Mouse (Mus musculus): ENCODE data around the gene Pebp1. TPM values are rescaled to one million over a fixed set of nuclear protein-coding genes. Genes with fewer than 3 reads are reported as not detected.

Pebp1 gene
- total RNA-seq, 2 experiments from 2014 or later: 801 to 831 TPM

- DNase-seq (ENCODE audit: low spot score in 2 of 2): no peak
- intact Hi-C loops (cut with DNase I): no loop called here
These were observed 3.9 kb upstream of the Pebp1 start for GRCm38 (mm10) chr5:117291312-117291711.

GRCm38 (mm10) chr5:117290081-117290480 is 2.7 kb upstream of the Pebp1 start:
- intact Hi-C loops (cut with DNase I): no loop called here
- DNase-seq (ENCODE audit: low spot score in 2 of 2): no peak

GRCm38 (mm10) chr5:117289646-117290045 is 2.2 kb upstream of the Pebp1 start:
- intact Hi-C loops (cut with DNase I): loop anchor here (5.0 kb wide), 1 partner anchor 78 kb away; no protein-coding TSS in a partner anchor
- DNase-seq (ENCODE audit: low spot score in 2 of 2): no peak

GRCm38 (mm10) chr5:117286286-117286685 is 1.1 kb downstream of the Pebp1 start:
- intact Hi-C loops (cut with DNase I): loop anchor here (5.0 kb wide), 1 partner anchor 81 kb away; no protein-coding TSS in a partner anchor
- no peak for DNase-seq (ENCODE audit: low spot score in 2 of 2)

GRCm38 (mm10) chr5:117285266-117285665 is 2.2 kb downstream of the Pebp1 start:
- intact Hi-C loops (cut with DNase I): loop anchor here (5.0 kb wide), 1 partner anchor 82 kb away; no protein-coding TSS in a partner anchor

GRCm38 (mm10) chr5:117284682-117285081 is 2.7 kb downstream of the Pebp1 start:
- intact Hi-C loops (cut with DNase I): loop anchor here (5.0 kb wide), 1 partner anchor 83 kb away; no protein-coding TSS in a partner anchor
- no peak for DNase-seq (ENCODE audit: low spot score in 2 of 2)

More at GRCm38 (mm10) chr5:117285266-117285665, 2.2 kb downstream of the Pebp1 start:
- no peak for DNase-seq (ENCODE audit: low spot score in 2 of 2)

- DNase-seq (ENCODE audit: low spot score in 2 of 2): no peak
These were observed 3.4 kb downstream of the Pebp1 start for GRCm38 (mm10) chr5:117284029-117284428.

GRCm38 (mm10) chr5:117282360-117282759 is 5.1 kb downstream of the Pebp1 start:
- intact Hi-C loops (cut with DNase I): no loop called here

More at GRCm38 (mm10) chr5:117284029-117284428, 3.4 kb downstream of the Pebp1 start:
- intact Hi-C loops (cut with DNase I): no loop called here

GRCm38 (mm10) chr5:117281536-117281935 is 5.9 kb downstream of the Pebp1 start:
- intact Hi-C loops (cut with DNase I): no loop called here
- no peak for DNase-seq (ENCODE audit: low spot score in 2 of 2)

More at GRCm38 (mm10) chr5:117282360-117282759, 5.1 kb downstream of the Pebp1 start:
- no peak for DNase-seq (ENCODE audit: low spot score in 2 of 2)

- intact Hi-C loops (cut with DNase I): no loop called here
- DNase-seq (ENCODE audit: low spot score in 2 of 2): no peak
These were observed 7.8 kb downstream of the Pebp1 start for GRCm38 (mm10) chr5:117279669-117280050.

GRCm38 (mm10) chr5:117278809-117279668 is 8.4 kb downstream of the Pebp1 start:
- intact Hi-C loops (cut with DNase I): no loop called here
- DNase-seq (ENCODE audit: low spot score in 2 of 2): no peak

GRCm38 (mm10) chr5:117277784-117278183 is 9.6 kb downstream of the Pebp1 start:
- intact Hi-C loops (cut with DNase I): no loop called here
- peak in 1 of 2 experiments; percentile 50 for DNase-seq (ENCODE audit: low spot score in 2 of 2)

GRCm38 (mm10) chr5:117274817-117275216 is 12.6 kb downstream of the Pebp1 start:
- intact Hi-C loops (cut with DNase I): no loop called here
- DNase-seq (ENCODE audit: low spot score in 2 of 2): no peak

- DNase-seq (ENCODE audit: low spot score in 2 of 2): peak; percentile 76 to 81
These were observed 15.5 kb downstream of the Pebp1 start for GRCm38 (mm10) chr5:117271945-117272344.

GRCm38 (mm10) chr5:117269395-117269794 is 18.0 kb downstream of the Pebp1 start:
- intact Hi-C loops (cut with DNase I): no loop called here
- no peak for DNase-seq (ENCODE audit: low spot score in 2 of 2)

More at GRCm38 (mm10) chr5:117271945-117272344, 15.5 kb downstream of the Pebp1 start:
- intact Hi-C loops (cut with DNase I): no loop called here

GRCm38 (mm10) chr5:117268749-117269148 is 18.7 kb downstream of the Pebp1 start:
- no peak for DNase-seq (ENCODE audit: low spot score in 2 of 2)
- intact Hi-C loops (cut with DNase I): no loop called here

- intact Hi-C loops (cut with DNase I): no loop called here
- DNase-seq (ENCODE audit: low spot score in 2 of 2): no peak
These were observed 19.5 kb downstream of the Pebp1 start for GRCm38 (mm10) chr5:117267913-117268312.

- intact Hi-C loops (cut with DNase I): no loop called here
- no peak for DNase-seq (ENCODE audit: low spot score in 2 of 2)
These were observed 22.7 kb downstream of the Pebp1 start for GRCm38 (mm10) chr5:117264701-117265100.

GRCm38 (mm10) chr5:117263566-117263965 is 23.9 kb downstream of the Pebp1 start:
- no peak for DNase-seq (ENCODE audit: low spot score in 2 of 2)
- intact Hi-C loops (cut with DNase I): no loop called here

- intact Hi-C loops (cut with DNase I): no loop called here
- DNase-seq (ENCODE audit: low spot score in 2 of 2): no peak
These were observed 29.1 kb downstream of the Pebp1 start for GRCm38 (mm10) chr5:117258276-117258675.

GRCm38 (mm10) chr5:117251763-117252162 is 35.7 kb downstream of the Pebp1 start:
- intact Hi-C loops (cut with DNase I): no loop called here
- no peak for DNase-seq (ENCODE audit: low spot score in 2 of 2)

Measured in left cerebral cortex, postnatal 14 days (tissue).